Mouse (Mus musculus) spleen, postnatal 36 days (tissue): Measurements from ENCODE around the gene 4931422A03Rik.
A peak's percentile ranks its signal among the peaks of the same experiment; 100 is the strongest.

ENCODE experiments used
- DNase-seq, 2 experiments: peaks; one replicate each; pipeline ENCODE4 v3.0.0; 2022; ENCODE audit warnings: low spot score in 2 of 2, mixed read lengths in 1 of 2

4931422A03Rik gene

GRCm38 (mm10) chr2:103970041-103970790 is 57.9 kb downstream of the 4931422A03Rik start:
- peak; percentile 70 to 71 for DNase-seq

- peak; percentile 75 to 79 for DNase-seq
Observed at GRCm38 (mm10) chr2:103969437-103970040, 58.6 kb downstream of the 4931422A03Rik start.

GRCm38 (mm10) chr2:103968919-103969436 is 59.2 kb downstream of the 4931422A03Rik start:
- DNase-seq, result no peak

GRCm38 (mm10) chr2:103968186-103968585 is 60.0 kb downstream of the 4931422A03Rik start:
- DNase-seq, result no peak

GRCm38 (mm10) chr2:103965391-103965790 is 62.8 kb downstream of the 4931422A03Rik start:
- no peak for DNase-seq

GRCm38 (mm10) chr2:103962349-103962748 is 65.8 kb downstream of the 4931422A03Rik start:
- no peak for DNase-seq

- no peak for DNase-seq
Observed at GRCm38 (mm10) chr2:103959574-103959973, 68.6 kb downstream of the 4931422A03Rik start.

DNA sequence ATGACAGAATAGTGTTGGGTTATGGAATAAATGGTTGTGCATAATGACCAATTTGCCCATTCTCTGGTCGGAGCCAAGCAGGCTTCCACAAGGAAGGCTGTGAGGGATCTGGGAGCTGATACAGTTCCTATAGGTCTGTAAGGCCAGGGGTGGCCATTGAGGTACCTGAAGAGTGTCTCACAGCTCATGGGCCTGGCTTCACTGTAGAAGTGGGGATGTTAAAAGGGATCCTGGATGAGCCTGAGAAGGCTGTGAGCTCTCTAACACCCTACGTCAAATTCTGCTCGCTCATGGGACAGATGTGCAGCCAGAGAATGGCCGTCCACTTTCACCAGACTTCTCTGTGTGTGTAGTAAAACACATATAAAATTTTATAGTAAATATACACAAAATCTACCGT is 69.1 kb downstream of the 4931422A03Rik start:
- DNase-seq, result no peak

DNA sequence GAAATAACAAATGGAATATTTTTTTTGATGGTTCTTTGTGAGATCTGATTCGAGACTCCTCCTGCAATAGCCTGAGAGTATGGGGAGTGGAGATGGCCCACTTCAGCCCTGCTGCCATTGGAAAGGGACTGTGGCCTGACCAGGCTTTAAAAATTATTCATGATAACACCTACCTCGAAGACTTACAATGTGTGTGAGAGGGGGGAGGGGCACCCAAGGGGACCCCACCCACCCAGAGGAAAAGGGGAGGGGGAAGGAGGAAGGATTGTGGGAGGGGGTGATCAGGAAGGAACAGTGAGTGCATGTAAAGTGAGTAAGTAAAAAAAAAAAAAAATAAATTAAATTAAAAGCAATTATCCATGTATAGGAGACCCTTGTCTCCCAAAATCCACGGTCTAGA is 69.5 kb downstream of the 4931422A03Rik start:
- no peak for DNase-seq

- peak; percentile 51 to 69 for DNase-seq
Observed at GRCm38 (mm10) chr2:103957649-103958546, 70.3 kb downstream of the 4931422A03Rik start, which contains the start of gene Lmo2. Gene Lmo2 (plus strand): TSS chr2:103957986.

DNA sequence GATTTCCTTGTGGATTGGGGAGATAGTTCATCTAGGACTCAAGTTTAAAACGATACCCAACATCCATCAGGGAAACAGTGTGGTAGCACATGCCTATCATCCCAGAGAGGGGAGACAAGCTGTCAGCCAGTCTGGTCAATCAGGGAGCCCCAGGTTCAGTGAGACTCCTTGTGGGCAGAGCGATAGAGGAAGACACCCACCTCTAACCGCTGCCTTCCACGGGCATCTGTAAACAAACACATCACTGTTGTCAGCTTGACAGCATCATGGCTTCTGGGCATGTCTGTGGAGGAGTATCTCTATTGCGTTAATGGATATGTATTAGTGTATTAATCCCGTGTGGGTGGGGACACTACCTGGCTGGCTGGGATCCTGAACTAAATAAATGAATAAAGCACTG is 71.3 kb downstream of the 4931422A03Rik start:
- peak; percentile 52 to 78 for DNase-seq

- no peak for DNase-seq
Observed at GRCm38 (mm10) chr2:103955714-103956113, 72.4 kb downstream of the 4931422A03Rik start.

- DNase-seq, result no peak
Observed at GRCm38 (mm10) chr2:103953050-103953835, 74.9 kb downstream of the 4931422A03Rik start.

DNA sequence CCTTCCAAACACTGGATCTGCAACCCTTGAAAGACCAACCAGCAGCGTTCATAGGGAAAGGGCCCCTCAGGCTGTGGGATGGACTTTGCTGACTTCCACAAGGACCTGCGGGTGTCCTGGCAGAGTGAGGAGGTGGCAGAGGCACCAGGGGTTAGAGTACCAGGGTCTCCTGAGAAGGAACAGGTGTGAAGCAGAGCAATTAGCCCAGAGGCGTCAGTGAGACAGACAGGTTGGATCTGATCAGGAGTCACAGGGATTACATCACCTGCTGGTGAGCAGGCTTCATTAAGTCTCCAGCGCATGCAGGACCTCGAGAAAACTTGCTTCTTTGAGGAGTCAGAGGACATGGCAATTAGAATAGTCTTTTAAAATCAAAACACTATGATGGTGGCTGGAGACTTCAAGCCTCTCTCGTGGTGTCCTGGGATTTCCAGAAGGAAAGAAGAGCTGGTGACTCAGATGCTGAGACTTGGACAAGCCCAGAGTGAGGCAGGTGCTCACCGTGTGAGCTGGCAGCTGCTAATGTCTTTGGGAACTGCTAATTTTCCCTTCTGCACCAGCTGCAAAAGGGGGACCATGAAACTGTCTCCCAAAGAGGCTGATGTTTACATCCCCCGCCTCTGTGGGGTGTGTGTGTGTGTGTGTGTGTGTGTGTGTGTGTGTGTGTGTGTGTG is 80.0 kb downstream of the 4931422A03Rik start:
- DNase-seq, result no peak

DNA sequence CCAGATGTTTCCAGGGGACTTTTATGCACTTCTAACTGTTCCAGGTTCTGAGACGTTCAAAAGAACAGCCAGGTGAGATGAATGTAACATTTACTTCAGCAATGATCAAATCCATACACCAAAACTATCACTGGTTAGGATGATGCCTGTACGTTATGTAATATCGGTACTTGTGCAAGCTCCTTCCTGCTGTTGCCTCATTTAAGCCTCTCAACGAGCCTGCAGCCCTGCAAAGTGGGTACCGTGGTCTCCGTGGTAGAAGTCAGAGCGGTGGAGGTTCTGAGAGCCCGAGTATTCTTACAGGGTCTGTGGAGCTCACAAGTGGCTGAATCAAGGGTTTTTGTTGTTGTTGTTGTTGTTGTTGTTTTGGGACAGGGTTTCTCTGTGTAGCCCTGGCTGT is 81.3 kb downstream of the 4931422A03Rik start:
- DNase-seq, result no peak

DNA sequence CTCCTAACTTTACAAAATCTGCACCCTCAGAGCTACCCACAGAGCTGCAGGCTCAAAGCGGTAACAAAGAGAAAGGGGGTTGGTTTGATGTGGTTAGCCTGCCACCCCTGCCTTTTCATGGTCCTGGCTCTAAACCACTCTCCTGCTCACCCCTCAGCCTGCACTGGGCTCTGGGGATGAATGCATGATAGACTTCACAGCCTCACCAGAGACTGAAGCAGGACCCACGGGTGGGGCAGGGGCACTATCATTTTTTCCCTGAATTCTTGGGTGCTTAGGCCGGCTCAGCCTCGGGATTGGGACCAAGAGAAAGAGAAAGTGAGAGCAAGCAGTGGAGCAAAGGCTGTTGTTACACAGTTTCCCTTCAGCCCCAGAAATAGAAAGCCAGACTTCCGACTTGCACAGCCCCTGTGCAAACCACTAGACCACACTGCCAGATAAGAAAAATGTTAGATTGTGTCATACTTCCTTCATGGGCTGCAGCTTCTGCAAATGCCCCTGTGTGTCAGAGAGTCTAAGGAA is 82.5 kb downstream of the 4931422A03Rik start:
- peak; percentile 78 to 83 for DNase-seq

DNA sequence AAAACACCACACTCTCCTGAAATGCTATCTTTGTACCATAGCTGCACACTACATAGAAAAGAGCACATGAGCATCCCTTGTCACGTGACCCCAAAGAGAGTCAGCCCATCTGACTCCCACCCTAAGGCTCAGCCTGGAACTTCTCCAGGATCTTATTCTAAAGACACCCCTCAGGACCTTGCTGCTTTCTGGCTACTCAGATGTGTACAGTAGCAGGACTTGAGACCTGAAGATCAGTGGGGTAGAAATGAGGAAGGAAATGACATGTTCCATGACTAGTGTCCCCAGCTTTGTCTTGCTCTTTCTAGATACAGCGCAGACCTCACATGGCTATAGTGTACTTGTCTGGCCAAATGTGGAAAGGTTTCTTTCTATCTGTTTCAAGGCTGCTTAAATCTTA is 83.3 kb downstream of the 4931422A03Rik start:
- DNase-seq, result peak; percentile 77 to 80

- DNase-seq, result no peak
Observed at GRCm38 (mm10) chr2:103941085-103941484, 87.1 kb downstream of the 4931422A03Rik start.

GRCm38 (mm10) chr2:103939003-103939402 is 89.2 kb downstream of the 4931422A03Rik start:
- no peak for DNase-seq

GRCm38 (mm10) chr2:103938573-103938972 is 89.6 kb downstream of the 4931422A03Rik start:
- no peak for DNase-seq
